Mouse (Mus musculus) brain, embryonic 14.5 days (tissue): Measurements from ENCODE around the gene Mamdc4.

Experiments used
- CTCF ChIP-seq: fragments of 200-500 bp; IDR thresholded peaks from 2 replicates; pipeline ENCODE4 v1.5.1; 2012; ENCODE audit warnings: inconsistent platforms, mild to moderate bottlenecking, moderate library complexity, borderline replicate concordance; ENCODE audit not compliant: insufficient read depth, insufficient read length; ENCODE audit errors: extremely low read depth
- POLR2A ChIP-seq: fragments of 200-500 bp; IDR thresholded peaks from 2 replicates; pipeline ENCODE4 v1.6.1; 2012; ENCODE audit warnings: mild to moderate bottlenecking, inconsistent platforms, borderline replicate concordance; ENCODE audit not compliant: poor library complexity, insufficient read depth, insufficient read length, severe bottlenecking; ENCODE audit errors: extremely low read depth

GRCm38 (mm10) chr2:25558774-25559173, 15.9 kb downstream of the Mamdc4 start:
- TF ChIP-seq POLR2A (no peak), CTCF (no peak)
